Comparison of ENCODE assay signal across 8 mouse cellular contexts in genomic region chr15:95880616-95881151, GRCm38 (mm10).
DNase-seq lines count a peak whose midpoint lies in the region; ATAC-seq lines count a peak whose summit lies in the region.

No protein-coding gene starts in this region.

- peak; percentile 64 for ATAC-seq in heart, embryonic 15.5 days (replicated peaks; ENCODE audit: insufficient number of reproducible peaks, insufficient read depth, low FRiP score, low read depth)
- peak; percentile 70 for ATAC-seq in megakaryocyte-erythroid progenitor cell, adult 5-6 weeks (replicated peaks; ENCODE audit: low FRiP score, low TSS enrichment, poor library complexity, severe bottlenecking)

- peaks cover 33% of the 10 kb centered on the region for H3K4me1 ChIP-seq in heart, embryonic 15.5 days (replicated peaks)

- no peak overlapping the region for H3K4me3 ChIP-seq in heart, embryonic 15.5 days

- 10% methylated on average over 10 of the region's 10 CpGs for WGBS in heart, embryonic 15.5 days

- no peaks in the 10 kb centered on the region for H3K9me3 ChIP-seq in heart, embryonic 15.5 days (replicated peaks)

- peak overlapping the region; percentile 12 for H3K4me2 ChIP-seq in heart, embryonic 15.5 days

- H3K36me3 ChIP-seq in heart, embryonic 15.5 days, result no peaks in the 10 kb centered on the region

- no peaks in the 10 kb centered on the region for H3K27me3 ChIP-seq in heart, embryonic 15.5 days

- no peak overlapping the region for H3K9ac ChIP-seq in heart, embryonic 15.5 days

- H3K27ac ChIP-seq in heart, embryonic 15.5 days, result peak overlapping the region; percentile 53

- peak; percentile 26 for DNase-seq in adrenal gland, postnatal 14 days
- DNase-seq in adrenal gland, postnatal 4 days (ENCODE audit: low spot score in 2 of 2), result no peak
- DNase-seq in kidney, postnatal 25 days, result peak; percentile 52 to 71
- DNase-seq in thymus, adult 18-20 months, result no peak
- DNase-seq in gastrocnemius, adult 18-20 months (ENCODE audit: low spot score), result no peak
- DNase-seq in spleen, adult 12 weeks (ENCODE audit: low spot score), result no peak

Comparison
In these comparisons a context has a peak if more than half of its experiments do, and no peak if none do; other contexts are left out.
1. DNase-seq: peak in adrenal gland, postnatal 14 days (single experiment) and kidney, postnatal 25 days (2 of 2); none in adrenal gland, postnatal 4 days (0 of 2), thymus, adult 18-20 months (0 of 2), gastrocnemius, adult 18-20 months (single experiment) and spleen, adult 12 weeks (single experiment).